Mouse (Mus musculus) kidney, postnatal 0 days (tissue): ENCODE measurements at regions not wholly inside any gene's neighbourhood (a gene's known extent, or its start where the extent isn't known, plus 50 kb on each side); places are given as distances from the start of the nearest gene placed in this dataset.

Experiments used
- ATAC-seq: fragments of 200-750 bp; cut with Nextera tagmentation; replicated peaks from 2 replicates; pipeline ENCODE4 v1.8.0; 2017; ENCODE audit warnings: low read depth, moderate number of reproducible peaks, moderate TSS enrichment, moderate library complexity; ENCODE audit not compliant: low FRiP score
- DNase-seq: peaks from one replicate; pipeline ENCODE4 v3.0.0-alpha.2; 2016; ENCODE audit warnings: low spot score
- H3K27ac ChIP-seq: fragments of 300-500 bp; sonication (generic); 2 replicates; pipeline ENCODE4 v1.5.1; 2014; ENCODE audit warnings: mild to moderate bottlenecking
- H3K27me3 ChIP-seq: fragments of 300-500 bp; sonication (generic); 2 replicates; pipeline ENCODE4 v1.6.1; 2014; ENCODE audit warnings: low read length, mixed read lengths; ENCODE audit not compliant: insufficient read depth
- H3K36me3 ChIP-seq: fragments of 300-500 bp; sonication (generic); 2 replicates; pipeline ENCODE4 v1.6.1; 2014; ENCODE audit warnings: low read length, mixed read lengths; ENCODE audit not compliant: insufficient read depth
- H3K4me1 ChIP-seq: fragments of 300-500 bp; sonication (generic); replicated peaks from 2 replicates; pipeline ENCODE4 v1.6.1; 2014; ENCODE audit warnings: antibody characterized with exemption, low read length, mixed read lengths; ENCODE audit not compliant: insufficient read depth
- H3K4me2 ChIP-seq: fragments of 300-500 bp; sonication (generic); 2 replicates; pipeline ENCODE4 v1.6.1; 2014; ENCODE audit warnings: mild to moderate bottlenecking, low read length, moderate library complexity, mixed read lengths
- H3K4me3 ChIP-seq: fragments of 300-500 bp; sonication (generic); replicated peaks from 2 replicates; pipeline ENCODE4 v1.5.1; 2014; ENCODE audit warnings: low read depth, low read length
- H3K9ac ChIP-seq: fragments of 300-500 bp; sonication (generic); 2 replicates; pipeline ENCODE4 v1.6.1; 2014; ENCODE audit warnings: low read depth, low read length
- H3K9me3 ChIP-seq: fragments of 300-500 bp; sonication (generic); replicated peaks from 2 replicates; pipeline ENCODE4 v1.6.1; 2016; ENCODE audit warnings: low read length, inconsistent platforms, mixed read lengths
- CTCF ChIP-seq: IDR thresholded peaks from 2 replicates; pipeline ENCODE4 v1.5.1; 2016; ENCODE audit warnings: antibody characterized with exemption, low read depth, mild to moderate bottlenecking, moderate library complexity
- WGBS: fragments of 180-500 bp; shearing (Covaris S2); extraction: QIAGEN DNeasy Blood & Tissue Kit; methylation state at CpG from one replicate; pipeline ENCODE4 v1.1.7; 2014; 5-methylcytosine and 5-hydroxymethylcytosine counted together

GRCm38 (mm10) chrX:142456022-142456421 lies 65.7 kb upstream of the Acsl4 start:
- no peak for DNase-seq
- H3K4me1 ChIP-seq, result no peaks in the 10 kb centered on the region
- H3K4me2 ChIP-seq, result no peak overlapping the region
- no peaks in the 10 kb centered on the region for H3K36me3 ChIP-seq
- 33% methylated on average over 1 of the region's 1 CpGs for WGBS
- ATAC-seq, result no peak
- H3K4me3 ChIP-seq, result no peak overlapping the region
- no peak for TF ChIP-seq CTCF
- no peaks in the 10 kb centered on the region for H3K27me3 ChIP-seq
- H3K9ac ChIP-seq, result no peak overlapping the region
- H3K9me3 ChIP-seq, result no peaks in the 10 kb centered on the region
- no peak overlapping the region for H3K27ac ChIP-seq

GRCm38 (mm10) chrX:142464174-142464573 lies 73.8 kb upstream of the Acsl4 start:
- Histone ChIP-seq H3K36me3 (no peaks in the 10 kb centered on the region), H3K27me3 (no peaks in the 10 kb centered on the region), H3K27ac (no peak overlapping the region), H3K4me1 (no peaks in the 10 kb centered on the region), H3K4me3 (no peak overlapping the region), H3K9me3 (no peaks in the 10 kb centered on the region), H3K4me2 (no peak overlapping the region), H3K9ac (no peak overlapping the region)
- no peak for DNase-seq
- TF ChIP-seq CTCF, result no peak
- no peak for ATAC-seq
- WGBS, result 53% methylated on average over 2 of the region's 2 CpGs

- DNase-seq (no peak), ATAC-seq (no peak)
- Histone ChIP-seq H3K9me3 (no peaks in the 10 kb centered on the region), H3K4me1 (no peaks in the 10 kb centered on the region), H3K4me3 (no peak overlapping the region), H3K27ac (no peak overlapping the region), H3K9ac (no peak overlapping the region), H3K4me2 (no peak overlapping the region), H3K36me3 (no peaks in the 10 kb centered on the region), H3K27me3 (no peaks in the 10 kb centered on the region)
- no peak for TF ChIP-seq CTCF
- 67% methylated on average over 6 of the region's 6 CpGs for WGBS
Measured at GRCm38 (mm10) chrX:142464756-142465155, 74.4 kb upstream of the Acsl4 start.

- ATAC-seq (no peak; the same call in 1 of the 2 replicates), DNase-seq (peak; percentile 10)
- Histone ChIP-seq H3K9ac (no peak overlapping the region), H3K9me3 (no peaks in the 10 kb centered on the region), H3K27ac (peak overlapping the region; percentile 47; the same call in 1 of the 2 replicates), H3K4me2 (no peak overlapping the region), H3K4me1 (no peaks in the 10 kb centered on the region), H3K36me3 (no peaks in the 10 kb centered on the region), H3K27me3 (no peaks in the 10 kb centered on the region), H3K4me3 (no peak overlapping the region)
- WGBS, result 46% methylated on average over 5 of the region's 5 CpGs
- no peak for TF ChIP-seq CTCF
Measured at GRCm38 (mm10) chrX:142467850-142468256, 77.5 kb upstream of the Acsl4 start.

GRCm38 (mm10) chrX:142468388-142468787 lies 78.1 kb upstream of the Acsl4 start:
- WGBS, result 51% methylated on average over 4 of the region's 4 CpGs
- TF ChIP-seq CTCF, result no peak
- H3K9me3 ChIP-seq, result no peaks in the 10 kb centered on the region
- no peaks in the 10 kb centered on the region for H3K36me3 ChIP-seq
- H3K9ac ChIP-seq, result no peak overlapping the region
- no peak overlapping the region for H3K4me3 ChIP-seq
- no peak overlapping the region for H3K4me2 ChIP-seq
- DNase-seq (no peak), ATAC-seq (no peak)
- H3K27me3 ChIP-seq, result no peaks in the 10 kb centered on the region
- H3K4me1 ChIP-seq, result no peaks in the 10 kb centered on the region
- peak overlapping the region; percentile 47 for H3K27ac ChIP-seq

GRCm38 (mm10) chrX:142469048-142469634 lies 78.8 kb upstream of the Acsl4 start:
- peak; percentile 55 for DNase-seq
- no peak for ATAC-seq
- H3K9ac ChIP-seq, result no peak overlapping the region

GRCm38 (mm10) chrX:142470083-142470482 lies 79.7 kb upstream of the Acsl4 start:
- H3K4me2 ChIP-seq, result no peak overlapping the region
- no peaks in the 10 kb centered on the region for H3K27me3 ChIP-seq
- H3K9ac ChIP-seq, result no peak overlapping the region
- 77% methylated on average over 1 of the region's 1 CpGs for WGBS
- H3K27ac ChIP-seq, result no peak overlapping the region
- no peaks in the 10 kb centered on the region for H3K4me1 ChIP-seq
- no peak overlapping the region for H3K4me3 ChIP-seq
- TF ChIP-seq CTCF, result no peak
- DNase-seq, result no peak
- H3K36me3 ChIP-seq, result no peaks in the 10 kb centered on the region
- H3K9me3 ChIP-seq, result no peaks in the 10 kb centered on the region
- ATAC-seq, result no peak

More at GRCm38 (mm10) chrX:142469048-142469634, 78.8 kb upstream of the Acsl4 start:
- Histone ChIP-seq H3K4me1 (no peaks in the 10 kb centered on the region), H3K4me3 (no peak overlapping the region), H3K27me3 (no peaks in the 10 kb centered on the region), H3K27ac (peak overlapping the region; percentile 19; the same call in 1 of the 2 replicates), H3K9me3 (no peaks in the 10 kb centered on the region), H3K4me2 (no peak overlapping the region), H3K36me3 (no peaks in the 10 kb centered on the region)
- WGBS, result 31% methylated on average over 7 of the region's 7 CpGs
- TF ChIP-seq CTCF, result no peak
